Mouse (Mus musculus) stomach, embryonic 14.5 days (tissue): ENCODE data around the gene Mbnl1. TPM values are rescaled to one million over a fixed set of nuclear protein-coding genes. Genes with fewer than 3 reads are reported as not detected.

Experiments used
- ATAC-seq: fragments of 200-750 bp; cut with Nextera tagmentation; 2 replicates; pipeline ENCODE4 v1.8.0; 2017; ENCODE audit warnings: low read depth, moderate TSS enrichment; ENCODE audit not compliant: insufficient number of reproducible peaks, insufficient read depth, low FRiP score
- H3K27ac ChIP-seq: fragments of 300-500 bp; sonication (generic); 2 replicates; pipeline ENCODE4 v1.5.1; 2014; ENCODE audit warnings: mild to moderate bottlenecking, low read length, moderate library complexity, mixed read lengths
- H3K27me3 ChIP-seq: fragments of 300-500 bp; sonication (generic); 2 replicates; pipeline ENCODE4 v1.6.1; 2014; ENCODE audit warnings: low read length, control low read depth, mixed read lengths; ENCODE audit not compliant: control insufficient read depth, insufficient read depth
- H3K36me3 ChIP-seq: fragments of 300-500 bp; sonication (generic); 2 replicates; pipeline ENCODE4 v1.6.1; 2014; ENCODE audit warnings: mild to moderate bottlenecking, control low read depth, low read length, moderate library complexity, mixed read lengths; ENCODE audit not compliant: control insufficient read depth, insufficient read depth
- H3K4me1 ChIP-seq: fragments of 300-500 bp; sonication (generic); 2 replicates; pipeline ENCODE4 v1.6.1; 2014; ENCODE audit warnings: low read length, control low read depth, mixed read lengths; ENCODE audit not compliant: control insufficient read depth, insufficient read depth
- H3K4me2 ChIP-seq: fragments of 300-500 bp; sonication (generic); replicated peaks from 2 replicates; pipeline ENCODE4 v1.6.1; 2014; ENCODE audit warnings: low read depth, low read length, control low read depth
- H3K4me3 ChIP-seq: fragments of 300-500 bp; sonication (generic); 2 replicates; pipeline ENCODE4 v1.5.1; 2014; ENCODE audit warnings: low read depth, low read length, control low read depth
- H3K9ac ChIP-seq: fragments of 300-500 bp; sonication (generic); replicated peaks from 2 replicates; pipeline ENCODE4 v1.6.1; 2014; ENCODE audit warnings: low read depth, mild to moderate bottlenecking, control low read depth, low read length, moderate library complexity, mixed read lengths
- H3K9me3 ChIP-seq: fragments of 300-500 bp; sonication (generic); 2 replicates; pipeline ENCODE4 v1.6.1; 2016; ENCODE audit warnings: low read depth, low read length, control low read depth; ENCODE audit not compliant: control insufficient read depth
- WGBS: fragments of 180-500 bp; shearing (Covaris S2); extraction: QIAGEN DNeasy Blood & Tissue Kit; methylation state at CpG from one replicate; pipeline ENCODE4 v1.1.7; 2014; 5-methylcytosine and 5-hydroxymethylcytosine counted together
- polyA plus RNA-seq: library from polyadenylated mRNA; unstranded; fragments of >200 nt; fragmentation: Nextera tagmentation; extraction: Ambion mirVana; gene quantifications from 2 replicates; pipeline ENCODE4 v1.2.1, GENCODE M21; 2014

The Mbnl1 gene
- polyA plus RNA-seq, 1 experiment from 2014 or later = 151 TPM

GRCm38 (mm10) chr3:60498646-60499045, 26.0 kb downstream of the Mbnl1 start:
- no peak overlapping the region for H3K4me3 ChIP-seq
- no peak overlapping the region for H3K27ac ChIP-seq
- H3K27me3 ChIP-seq = no peaks in the 10 kb centered on the region
- 85% methylated on average over 3 of the region's 3 CpGs for WGBS
- H3K4me1 ChIP-seq = peaks cover 24% of the 10 kb centered on the region
- peak overlapping the region; percentile 61; the same call in 1 of the 2 replicates for H3K4me2 ChIP-seq
- no peak overlapping the region for H3K9ac ChIP-seq
- H3K36me3 ChIP-seq = no peaks in the 10 kb centered on the region
- H3K9me3 ChIP-seq = no peaks in the 10 kb centered on the region
- no peak for ATAC-seq

- 0 out of 2 replicates have a peak, but pooled peaks have one; percentile 1 for ATAC-seq
- H3K4me1 ChIP-seq = peaks cover 26% of the 10 kb centered on the region
- peak overlapping the region; percentile 61 for H3K4me2 ChIP-seq
- no peaks in the 10 kb centered on the region for H3K27me3 ChIP-seq
- WGBS = 25% methylated on average over 6 of the region's 6 CpGs
- no peak overlapping the region for H3K4me3 ChIP-seq
- H3K27ac ChIP-seq = peak overlapping the region; percentile 48; the same call in 1 of the 2 replicates
- H3K9me3 ChIP-seq = no peaks in the 10 kb centered on the region
- H3K36me3 ChIP-seq = no peaks in the 10 kb centered on the region
- H3K9ac ChIP-seq = no peak overlapping the region
Observed at GRCm38 (mm10) chr3:60499157-60499578, 26.5 kb downstream of the Mbnl1 start.

- WGBS = 49% methylated on average over 7 of the region's 7 CpGs
- Histone ChIP-seq H3K9ac (peak overlapping the region; percentile 89), H3K27me3 (no peaks in the 10 kb centered on the region), H3K4me3 (peak overlapping the region; percentile 84), H3K27ac (peak overlapping the region; percentile 99; the same call in 1 of the 2 replicates), H3K4me1 (peaks cover 33% of the 10 kb centered on the region), H3K9me3 (no peaks in the 10 kb centered on the region), H3K36me3 (no peaks in the 10 kb centered on the region), H3K4me2 (peak overlapping the region; percentile 61)
- no peak for ATAC-seq
Observed at GRCm38 (mm10) chr3:60499718-60500450, 27.3 kb downstream of the Mbnl1 start.

GRCm38 (mm10) chr3:60500571-60501527, 28.2 kb downstream of the Mbnl1 start:
- Histone ChIP-seq H3K4me3 (peak overlapping the region; percentile 84), H3K27ac (peak overlapping the region; percentile 99), H3K4me2 (peak overlapping the region; percentile 61), H3K27me3 (no peaks in the 10 kb centered on the region), H3K36me3 (no peaks in the 10 kb centered on the region), H3K9ac (peak overlapping the region; percentile 89), H3K9me3 (no peaks in the 10 kb centered on the region), H3K4me1 (peaks cover 37% of the 10 kb centered on the region)
- under 1% methylated on average over 48 of the region's 96 CpGs for WGBS
- ATAC-seq = peak; percentile 83

- Histone ChIP-seq H3K9me3 (no peaks in the 10 kb centered on the region), H3K4me2 (peak overlapping the region; percentile 61), H3K27ac (peak overlapping the region; percentile 99), H3K27me3 (no peaks in the 10 kb centered on the region), H3K9ac (peak overlapping the region; percentile 89), H3K4me1 (peaks cover 37% of the 10 kb centered on the region), H3K36me3 (no peaks in the 10 kb centered on the region), H3K4me3 (peak overlapping the region; percentile 84)
- 1% methylated on average over 29 of the region's 29 CpGs for WGBS
- peak; percentile 84 for ATAC-seq
Observed at GRCm38 (mm10) chr3:60501561-60502151, 29.0 kb downstream of the Mbnl1 start.

- peak overlapping the region; percentile 89 for H3K9ac ChIP-seq
- no peak for ATAC-seq
- H3K27me3 ChIP-seq = no peaks in the 10 kb centered on the region
- peaks cover 37% of the 10 kb centered on the region for H3K4me1 ChIP-seq
- H3K4me2 ChIP-seq = peak overlapping the region; percentile 61
- peak overlapping the region; percentile 84 for H3K4me3 ChIP-seq
- no peaks in the 10 kb centered on the region for H3K9me3 ChIP-seq
- 14% methylated on average over 7 of the region's 7 CpGs for WGBS
- H3K27ac ChIP-seq = peak overlapping the region; percentile 99
- H3K36me3 ChIP-seq = no peaks in the 10 kb centered on the region
Observed at GRCm38 (mm10) chr3:60502155-60502987, 29.7 kb downstream of the Mbnl1 start.

- 31% methylated on average over 7 of the region's 7 CpGs for WGBS
Observed at GRCm38 (mm10) chr3:60503196-60503595, 30.6 kb downstream of the Mbnl1 start.

More at GRCm38 (mm10) chr3:60503196-60503595, 30.6 kb downstream of the Mbnl1 start:
- Histone ChIP-seq H3K9me3 (no peaks in the 10 kb centered on the region), H3K36me3 (no peaks in the 10 kb centered on the region), H3K4me1 (peaks cover 37% of the 10 kb centered on the region), H3K4me3 (peak overlapping the region; percentile 84), H3K4me2 (peak overlapping the region; percentile 61), H3K27me3 (no peaks in the 10 kb centered on the region), H3K27ac (peak overlapping the region; percentile 44; the same call in 1 of the 2 replicates), H3K9ac (no peak overlapping the region)
- ATAC-seq = no peak
